Mouse (Mus musculus) limb, embryonic 11.5 days (tissue): Measurements from ENCODE around the gene Efnb2. TPM values are rescaled to one million over a fixed set of nuclear protein-coding genes. Genes with fewer than 3 reads are reported as not detected.

Experiments
- ATAC-seq: fragments of 200-750 bp; cut with Nextera tagmentation; 2 replicates; pipeline ENCODE4 v1.8.0; 2017; ENCODE audit warnings: low read depth; ENCODE audit not compliant: insufficient number of reproducible peaks, low FRiP score, low TSS enrichment
- DNase-seq: peaks from one replicate; pipeline ENCODE4 v3.0.0-alpha.2; 2015; ENCODE audit warnings: low spot score
- H3K27ac ChIP-seq: fragments of 300-500 bp; sonication (generic); replicated peaks from 2 replicates; pipeline ENCODE4 v1.5.1; 2014; ENCODE audit warnings: low read depth, mild to moderate bottlenecking, low read length
- H3K27me3 ChIP-seq: fragments of 300-500 bp; sonication (generic); 2 replicates; pipeline ENCODE4 v1.6.1; 2014; ENCODE audit warnings: mild to moderate bottlenecking, low read length, mixed read lengths; ENCODE audit not compliant: control insufficient read depth, insufficient read depth
- H3K36me3 ChIP-seq: fragments of 300-500 bp; sonication (generic); 2 replicates; pipeline ENCODE4 v1.6.1; 2014; ENCODE audit warnings: mild to moderate bottlenecking, low read length, moderate library complexity, mixed read lengths; ENCODE audit not compliant: control insufficient read depth, insufficient read depth
- H3K4me1 ChIP-seq: fragments of 300-500 bp; sonication (generic); 2 replicates; pipeline ENCODE4 v1.6.1; 2014; ENCODE audit warnings: low read length, mixed read lengths; ENCODE audit not compliant: control insufficient read depth, insufficient read depth
- H3K4me2 ChIP-seq: fragments of 300-500 bp; sonication (generic); 2 replicates; pipeline ENCODE4 v1.6.1; 2014; ENCODE audit warnings: low read depth, mild to moderate bottlenecking, moderate library complexity; ENCODE audit not compliant: severe bottlenecking
- H3K4me3 ChIP-seq: fragments of 300-500 bp; sonication (generic); 2 replicates; pipeline ENCODE4 v1.5.1; 2014; ENCODE audit warnings: low read depth, low read length
- H3K9ac ChIP-seq: fragments of 300-500 bp; sonication (generic); 2 replicates; pipeline ENCODE4 v1.6.1; 2014; ENCODE audit warnings: mild to moderate bottlenecking, low read length
- H3K9me3 ChIP-seq: fragments of 300-500 bp; sonication (generic); 2 replicates; pipeline ENCODE4 v1.6.1; 2016; ENCODE audit warnings: low read length; ENCODE audit not compliant: control insufficient read depth
- WGBS: fragments of 180-500 bp; shearing (Covaris S2); extraction: QIAGEN DNeasy Blood & Tissue Kit; methylation state at CpG from one replicate; pipeline ENCODE4 v1.1.7; 2014; 5-methylcytosine and 5-hydroxymethylcytosine counted together
- polyA plus RNA-seq: library from polyadenylated mRNA; unstranded; fragments of >200 nt; fragmentation: Nextera tagmentation; extraction: Ambion mirVana; gene quantifications from 2 replicates; pipeline ENCODE4 v1.2.1, GENCODE M21; 2014

Gene Efnb2
- polyA plus RNA-seq, 1 experiment from 2014 or later: 26.3 TPM

DNA sequence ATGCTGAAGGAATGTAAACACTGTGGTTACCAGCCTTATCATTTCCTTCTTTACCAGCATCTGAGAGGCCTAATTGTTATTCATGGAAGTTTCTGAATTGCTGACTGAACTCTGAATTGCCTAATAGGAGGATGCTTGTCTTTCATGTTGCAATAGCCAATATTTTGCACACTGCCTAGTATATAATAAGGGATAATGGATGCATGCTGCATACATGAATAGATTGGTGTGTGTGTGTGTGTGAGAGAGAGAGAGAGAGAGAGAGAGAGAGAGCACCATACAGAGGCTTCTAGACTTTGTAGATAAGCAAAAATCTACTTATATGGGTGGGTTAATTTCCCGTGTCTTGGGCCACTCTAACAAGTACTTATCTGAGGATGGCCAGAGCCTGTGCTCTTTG, 47.2 kb downstream of the Efnb2 start:
- 80% methylated on average over 1 of the region's 1 CpGs for WGBS
- no peaks in the 10 kb centered on the region for H3K36me3 ChIP-seq
- ATAC-seq: no peak
- no peak for DNase-seq
- no peaks in the 10 kb centered on the region for H3K9me3 ChIP-seq
- H3K4me2 ChIP-seq: no peak overlapping the region
- no peaks in the 10 kb centered on the region for H3K4me1 ChIP-seq
- no peak overlapping the region for H3K4me3 ChIP-seq
- H3K27ac ChIP-seq: no peak overlapping the region
- no peak overlapping the region for H3K9ac ChIP-seq
- H3K27me3 ChIP-seq: no peaks in the 10 kb centered on the region

DNA sequence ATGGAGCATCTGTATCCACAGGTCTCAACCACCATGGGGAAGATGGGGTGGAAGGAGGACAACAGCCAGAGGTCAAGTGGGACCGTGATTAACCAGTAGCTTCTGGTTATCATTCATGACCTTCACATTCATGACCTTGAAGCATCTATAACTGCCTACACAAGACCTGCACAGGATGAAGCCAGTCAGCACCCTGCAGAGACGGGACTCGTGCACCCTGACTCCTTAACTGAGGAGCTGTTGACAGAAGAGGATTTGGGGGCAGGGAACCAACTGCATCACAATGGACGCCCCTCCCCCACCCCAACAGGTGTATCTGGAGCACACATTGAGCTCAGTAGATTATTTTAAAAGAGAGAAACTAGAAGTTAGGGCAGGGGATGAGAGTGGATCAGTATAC, 49.1 kb downstream of the Efnb2 start:
- Histone ChIP-seq H3K36me3 (no peaks in the 10 kb centered on the region), H3K9me3 (no peaks in the 10 kb centered on the region), H3K4me3 (no peak overlapping the region), H3K27me3 (no peaks in the 10 kb centered on the region), H3K9ac (no peak overlapping the region), H3K4me2 (no peak overlapping the region), H3K4me1 (no peaks in the 10 kb centered on the region), H3K27ac (no peak overlapping the region)
- 78% methylated on average over 4 of the region's 4 CpGs for WGBS
- DNase-seq (no peak), ATAC-seq (no peak)

DNA sequence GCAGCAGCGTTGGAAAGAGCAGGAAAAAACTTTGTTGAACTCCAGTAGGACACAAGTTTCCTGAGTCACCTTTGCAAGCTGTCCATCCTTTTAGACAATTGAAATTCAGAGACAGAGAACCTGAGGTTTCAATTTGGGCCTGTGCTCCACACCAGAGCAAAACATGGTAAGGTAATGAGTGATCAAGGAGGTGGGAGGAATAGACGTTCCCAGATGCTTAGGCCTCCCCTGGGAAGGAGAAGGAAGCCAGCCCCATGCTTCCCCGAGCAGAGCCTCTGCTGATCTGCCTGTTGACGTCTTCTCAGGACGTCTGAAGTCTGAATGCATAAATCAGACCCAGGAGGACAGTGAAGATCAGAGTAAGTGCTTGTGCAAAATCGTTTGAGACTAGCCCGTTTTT, 51.3 kb downstream of the Efnb2 start:
- Histone ChIP-seq H3K27me3 (no peaks in the 10 kb centered on the region), H3K4me1 (no peaks in the 10 kb centered on the region), H3K9me3 (no peaks in the 10 kb centered on the region), H3K4me3 (no peak overlapping the region), H3K9ac (no peak overlapping the region), H3K27ac (no peak overlapping the region), H3K4me2 (no peak overlapping the region), H3K36me3 (no peaks in the 10 kb centered on the region)
- no peak for ATAC-seq
- DNase-seq: no peak
- WGBS: 13% methylated on average over 7 of the region's 7 CpGs

DNA sequence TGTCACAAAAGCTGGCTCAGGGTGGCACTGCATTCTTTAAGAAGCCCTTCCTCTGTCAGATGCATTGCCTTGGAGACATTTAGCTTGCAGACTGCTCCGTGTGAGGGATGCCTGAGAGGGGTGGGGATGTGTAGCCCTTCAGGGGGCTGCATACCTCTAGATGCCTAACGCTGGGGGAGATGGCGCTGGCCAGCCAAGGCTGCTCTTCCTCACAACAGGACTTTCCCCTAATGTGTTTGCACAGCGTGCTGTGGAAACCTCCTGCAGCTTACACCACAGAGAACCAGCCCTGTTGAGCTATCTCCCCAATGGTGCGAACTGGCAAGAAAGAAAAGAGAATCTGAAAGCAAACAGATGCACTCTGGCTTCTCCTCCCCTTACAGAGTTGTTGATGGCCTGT, 51.9 kb downstream of the Efnb2 start:
- no peaks in the 10 kb centered on the region for H3K27me3 ChIP-seq
- no peak for DNase-seq
- 16% methylated on average over 5 of the region's 5 CpGs for WGBS
- no peak for ATAC-seq
- H3K4me3 ChIP-seq: no peak overlapping the region
- no peak overlapping the region for H3K9ac ChIP-seq
- no peaks in the 10 kb centered on the region for H3K9me3 ChIP-seq
- no peak overlapping the region for H3K27ac ChIP-seq
- H3K4me2 ChIP-seq: no peak overlapping the region
- no peaks in the 10 kb centered on the region for H3K4me1 ChIP-seq
- H3K36me3 ChIP-seq: no peaks in the 10 kb centered on the region

DNA sequence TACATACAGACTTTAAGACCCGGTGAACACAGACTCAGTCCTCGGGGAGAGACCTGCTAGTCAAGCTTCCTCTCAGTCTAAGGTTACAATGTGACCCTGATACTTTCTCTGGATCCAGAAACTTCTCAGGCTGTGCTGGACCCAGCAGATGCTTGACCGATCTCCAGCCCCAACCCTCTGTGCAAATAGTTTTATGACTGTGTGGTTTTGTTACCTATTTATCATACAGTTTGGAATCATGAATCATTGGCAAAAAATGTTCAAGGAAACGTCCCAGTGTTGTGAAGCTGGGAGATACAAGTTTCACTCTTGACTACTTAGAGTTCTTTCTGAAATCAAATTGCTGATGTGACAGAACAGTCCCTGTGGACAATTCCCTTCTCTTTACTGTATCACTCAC, 55.4 kb downstream of the Efnb2 start:
- DNase-seq (no peak), ATAC-seq (no peak)
- H3K27me3 ChIP-seq: no peaks in the 10 kb centered on the region

DNA sequence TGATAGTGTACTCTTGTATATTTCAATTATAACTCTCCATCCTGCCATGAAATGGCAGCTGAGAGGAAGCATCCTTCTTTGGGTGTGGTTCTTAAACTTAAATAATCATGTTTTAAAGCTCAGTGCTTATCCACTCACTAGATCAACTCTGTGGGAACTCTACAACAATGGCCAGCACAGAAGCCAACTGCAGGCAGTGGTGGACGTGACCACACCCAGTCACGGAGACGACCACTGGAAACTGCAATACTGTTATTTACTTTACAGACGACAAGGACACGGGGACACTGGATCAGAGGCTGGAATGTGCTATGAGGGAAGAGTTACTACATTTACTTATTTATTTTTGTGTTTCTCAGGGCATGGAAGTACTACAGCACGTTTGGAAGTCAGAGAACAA, 57.2 kb downstream of the Efnb2 start:
- no peak for DNase-seq
- ATAC-seq: no peak
- H3K9ac ChIP-seq: no peak overlapping the region
- no peaks in the 10 kb centered on the region for H3K36me3 ChIP-seq
- no peak overlapping the region for H3K4me3 ChIP-seq
- H3K27ac ChIP-seq: no peak overlapping the region
- H3K4me2 ChIP-seq: no peak overlapping the region
- H3K27me3 ChIP-seq: no peaks in the 10 kb centered on the region
- WGBS: 80% methylated on average over 6 of the region's 6 CpGs
- H3K4me1 ChIP-seq: no peaks in the 10 kb centered on the region
- no peaks in the 10 kb centered on the region for H3K9me3 ChIP-seq

More for the DNA sequence above, 55.4 kb downstream of the Efnb2 start:
- no peak overlapping the region for H3K4me2 ChIP-seq
- no peak overlapping the region for H3K9ac ChIP-seq
- H3K9me3 ChIP-seq: no peaks in the 10 kb centered on the region
- no peak overlapping the region for H3K27ac ChIP-seq
- no peaks in the 10 kb centered on the region for H3K36me3 ChIP-seq
- H3K4me1 ChIP-seq: no peaks in the 10 kb centered on the region
- WGBS: 77% methylated on average over 4 of the region's 4 CpGs
- H3K4me3 ChIP-seq: no peak overlapping the region

DNA sequence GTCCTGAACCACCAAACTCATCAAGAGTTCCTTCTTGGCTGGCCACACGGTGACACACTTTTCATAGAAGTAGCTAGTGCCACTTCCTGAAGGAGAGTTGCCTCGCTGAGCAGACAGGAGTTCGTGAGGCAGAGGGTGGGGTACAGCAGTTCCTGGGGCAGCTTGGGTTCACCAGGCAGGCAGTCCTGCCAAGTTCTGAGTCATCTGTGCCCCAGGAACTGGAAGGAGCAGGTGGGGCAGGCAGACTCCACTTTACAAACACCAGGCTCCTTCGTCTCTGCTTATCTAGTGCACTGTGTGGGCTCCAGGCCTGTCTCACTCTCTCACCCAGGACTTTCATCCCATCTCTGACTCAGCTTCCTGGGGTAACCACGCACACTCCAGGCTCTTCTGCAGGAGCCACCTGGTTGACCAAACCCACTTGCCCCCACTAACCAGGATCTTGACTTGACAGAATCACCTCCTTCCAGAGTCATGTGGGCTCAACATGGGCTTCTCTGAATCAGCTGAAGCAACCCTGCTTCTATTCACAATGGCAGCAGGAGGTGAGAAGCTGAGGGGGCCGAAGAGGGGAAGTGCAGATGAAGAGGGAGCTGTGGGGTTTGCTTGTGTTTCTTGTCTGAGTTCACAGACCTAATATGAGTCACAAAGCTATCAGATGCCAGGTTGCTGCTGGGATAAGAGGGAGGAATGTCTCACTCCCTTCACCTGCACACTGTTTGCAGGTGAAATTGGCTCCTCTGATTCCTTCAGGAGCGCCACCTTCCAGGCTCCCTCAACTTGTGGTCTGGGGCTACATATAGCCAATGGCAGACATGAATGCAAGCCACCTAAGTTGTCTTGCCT, 58.2 kb downstream of the Efnb2 start:
- DNase-seq: no peak
- Histone ChIP-seq H3K4me2 (no peak overlapping the region), H3K27me3 (no peaks in the 10 kb centered on the region), H3K36me3 (no peaks in the 10 kb centered on the region), H3K4me1 (no peaks in the 10 kb centered on the region), H3K9me3 (no peaks in the 10 kb centered on the region), H3K27ac (no peak overlapping the region), H3K9ac (no peak overlapping the region), H3K4me3 (no peak overlapping the region)
- no peak for ATAC-seq
- 84% methylated on average over 7 of the region's 7 CpGs for WGBS

DNA sequence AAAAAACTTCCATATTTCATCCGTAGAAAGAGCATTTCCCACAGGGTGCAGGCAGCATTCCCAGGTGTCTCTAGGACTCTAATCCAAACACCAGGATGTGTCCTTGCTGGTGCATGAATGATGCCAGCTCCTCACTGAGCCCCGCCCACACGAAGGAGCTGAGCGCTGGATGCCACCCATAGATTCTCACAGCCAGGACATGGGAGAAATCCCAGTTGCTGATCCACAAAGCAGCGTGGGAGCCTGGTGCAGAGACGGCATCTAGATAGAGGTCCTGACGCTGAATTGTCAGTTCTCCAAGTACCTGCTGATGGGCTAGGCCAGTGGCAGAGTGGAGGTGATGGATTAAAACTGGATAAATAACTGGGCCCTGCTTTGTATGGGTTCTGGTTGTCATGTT, 61.1 kb downstream of the Efnb2 start:
- H3K9ac ChIP-seq: no peak overlapping the region
- H3K9me3 ChIP-seq: no peaks in the 10 kb centered on the region
- ATAC-seq: no peak
- no peaks in the 10 kb centered on the region for H3K36me3 ChIP-seq
- no peak for DNase-seq
- H3K4me1 ChIP-seq: no peaks in the 10 kb centered on the region
- H3K4me3 ChIP-seq: no peak overlapping the region
- no peak overlapping the region for H3K4me2 ChIP-seq
- H3K27me3 ChIP-seq: no peaks in the 10 kb centered on the region
- no peak overlapping the region for H3K27ac ChIP-seq
- 89% methylated on average over 7 of the region's 7 CpGs for WGBS

DNA sequence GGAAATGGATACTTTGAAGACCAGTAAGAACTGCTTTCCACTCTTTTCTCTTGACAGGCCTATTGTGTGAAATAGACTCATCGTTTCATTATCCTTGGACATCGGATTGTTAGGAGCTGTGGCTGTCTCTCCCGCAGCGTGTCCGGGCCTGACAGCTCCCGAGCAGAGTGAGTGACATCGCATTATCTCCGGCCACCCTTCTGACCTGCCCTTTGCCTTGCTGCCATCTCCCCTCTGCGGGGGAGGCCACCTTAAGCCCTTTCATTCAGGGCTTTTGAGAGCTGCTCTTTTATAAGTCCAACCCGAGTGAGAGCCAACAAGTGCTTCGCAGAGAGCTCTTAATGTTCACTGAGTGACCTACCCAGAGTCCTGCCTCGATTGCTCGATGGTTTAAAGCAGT, 63.6 kb downstream of the Efnb2 start:
- DNase-seq (no peak), ATAC-seq (no peak)
- no peaks in the 10 kb centered on the region for H3K36me3 ChIP-seq
- no peaks in the 10 kb centered on the region for H3K4me1 ChIP-seq
- 31% methylated on average over 13 of the region's 13 CpGs for WGBS
- no peak overlapping the region for H3K4me3 ChIP-seq
- no peak overlapping the region for H3K4me2 ChIP-seq
- H3K9me3 ChIP-seq: no peaks in the 10 kb centered on the region
- no peak overlapping the region for H3K9ac ChIP-seq
- no peaks in the 10 kb centered on the region for H3K27me3 ChIP-seq
- H3K27ac ChIP-seq: no peak overlapping the region
